Mouse (Mus musculus) lung, adult 2 months (tissue): Measurements from ENCODE around the gene F2. TPM values are rescaled to one million over a fixed set of nuclear protein-coding genes. Genes with fewer than 3 reads are reported as not detected.
"Not testable (repeated sequence)": the region's sequence is repeated elsewhere in the genome, so short reads cannot be mapped to it uniquely, and the experiment has no call there.

Experiments
- DNase-seq: peaks from one replicate; pipeline ENCODE4 v3.0.0; 2022
- H3K4me1 ChIP-seq: fragments of 200-500 bp; 2 replicates; pipeline ENCODE4 v1.6.1; 2011; ENCODE audit warnings: low read length; ENCODE audit not compliant: control insufficient read depth, insufficient read depth
- H3K4me3 ChIP-seq: fragments of 200-500 bp; replicated peaks from 2 replicates; pipeline ENCODE3; 2011; ENCODE audit warnings: low read depth, mild to moderate bottlenecking, control low read depth, low read length; ENCODE audit errors: extremely low read depth
- CTCF ChIP-seq: fragments of 200-500 bp; IDR thresholded peaks from 2 replicates; pipeline ENCODE4 v1.5.1; 2011; ENCODE audit warnings: mild to moderate bottlenecking, low read length, control low read depth; ENCODE audit not compliant: insufficient read depth
- POLR2A ChIP-seq: fragments of 200-500 bp; IDR thresholded peaks from 2 replicates; pipeline ENCODE4 v1.6.1; 2011; ENCODE audit warnings: low read depth, mild to moderate bottlenecking, control low read depth, low read length, borderline replicate concordance; ENCODE audit errors: extremely low read depth
- WGBS: fragments of 180-500 bp; shearing (Covaris S2); methylation state at CpG from one replicate; pipeline ENCODE4 v1.1.7; 2018; 5-methylcytosine and 5-hydroxymethylcytosine counted together
- polyA plus RNA-seq: library from polyadenylated mRNA; depleted of rRNA; stranded (reverse); fragments of >200 nt; gene quantifications from 2 replicates; pipeline ENCODE4 v1.2.3, GENCODE M21; 2012

The F2 gene
- polyA plus RNA-seq, 1 experiment = 1.2 TPM

GRCm38 (mm10) chr2:91636727-91637338, 619 bp upstream of the F2 start:
- DNase-seq = no peak
- Histone ChIP-seq H3K4me3 (no peak overlapping the region), H3K4me1 (no peaks in the 10 kb centered on the region)
- WGBS = 65% methylated on average over 5 of the region's 5 CpGs
- no peak for TF ChIP-seq CTCF

DNA sequence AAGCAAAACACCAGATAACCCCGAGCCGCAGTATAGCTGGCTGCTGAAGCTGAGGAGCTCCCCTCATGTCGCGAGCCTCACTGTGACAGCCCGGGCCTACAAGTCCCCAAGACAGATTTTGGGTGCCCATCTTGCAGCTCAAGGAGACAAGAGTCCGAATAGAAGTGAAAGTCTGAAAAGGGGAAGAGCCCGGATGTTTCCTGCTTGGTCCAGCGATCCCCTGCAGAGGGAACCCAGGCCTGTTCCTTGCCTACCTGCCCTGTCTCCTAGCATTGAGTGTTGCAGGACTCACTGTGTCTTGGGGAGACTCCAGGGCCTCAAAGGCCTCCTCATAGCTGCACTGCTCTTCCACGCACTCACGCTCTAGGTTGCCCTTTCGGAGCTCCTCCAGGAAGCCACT, 728 bp downstream of the F2 start:
- TF ChIP-seq POLR2A = no peak
- TF ChIP-seq CTCF = no peak
- no peak for DNase-seq
- 75% methylated on average over 11 of the region's 11 CpGs for WGBS
- H3K4me1 ChIP-seq = no peaks in the 10 kb centered on the region
- H3K4me3 ChIP-seq = no peak overlapping the region

DNA sequence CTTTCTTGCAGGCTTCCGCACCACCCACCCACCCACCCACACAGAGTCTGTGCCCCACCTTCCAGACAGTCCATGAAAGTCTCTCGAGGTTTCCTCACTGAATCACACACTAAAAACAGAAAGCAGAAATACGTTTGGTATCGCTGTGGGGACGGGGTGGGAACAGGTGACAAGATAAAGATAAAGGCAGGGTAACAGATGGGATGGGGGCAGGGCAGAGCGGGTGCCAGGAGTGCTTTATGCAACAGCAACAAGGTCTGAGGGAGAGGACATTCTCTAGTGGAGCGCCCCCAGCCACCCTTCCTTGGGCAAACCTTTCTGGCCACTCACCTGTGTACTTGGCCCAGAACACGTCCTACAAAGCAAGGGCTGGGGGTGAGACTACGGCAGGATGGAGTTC, 1.4 kb downstream of the F2 start:
- TF ChIP-seq CTCF (no peak), POLR2A (no peak)
- Histone ChIP-seq H3K4me3 (no peak overlapping the region), H3K4me1 (no peaks in the 10 kb centered on the region)
- DNase-seq = no peak
- WGBS = 79% methylated on average over 9 of the region's 9 CpGs

DNA sequence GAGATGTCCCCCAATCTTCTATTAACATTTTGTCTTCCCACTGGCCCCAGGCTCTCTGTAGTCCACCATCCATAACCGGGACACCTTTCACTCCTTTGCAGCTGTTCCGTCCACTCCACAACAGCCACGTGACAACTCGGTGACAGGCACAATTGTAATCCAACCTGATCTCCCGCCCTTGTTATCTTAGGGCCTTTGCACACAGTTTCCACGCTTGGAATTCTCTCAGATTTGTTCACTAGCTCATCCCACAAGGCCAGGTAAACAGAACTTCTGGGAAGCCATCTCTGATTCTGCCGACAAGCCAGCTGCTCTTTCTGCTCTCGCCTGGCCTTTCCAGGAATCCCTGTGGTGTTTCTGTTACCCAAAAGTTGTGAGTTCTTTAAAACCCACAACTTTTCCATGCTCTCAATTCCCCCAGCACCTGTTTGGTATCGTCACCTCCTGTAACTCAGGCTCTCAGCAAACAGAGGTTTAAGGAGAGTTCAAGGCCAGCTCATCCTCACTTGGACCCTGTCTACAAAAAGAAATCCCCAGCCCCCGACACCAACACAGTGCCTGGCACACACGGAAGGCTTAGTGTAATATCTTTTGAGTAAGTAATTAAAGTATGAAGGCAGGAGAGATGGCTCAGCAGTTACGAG, 2.8 kb downstream of the F2 start:
- TF ChIP-seq CTCF (no peak), POLR2A (no peak)
- H3K4me3 ChIP-seq = no peak overlapping the region
- WGBS = 69% methylated on average over 12 of the region's 12 CpGs
- no peak for DNase-seq
- H3K4me1 ChIP-seq = no peaks in the 10 kb centered on the region

DNA sequence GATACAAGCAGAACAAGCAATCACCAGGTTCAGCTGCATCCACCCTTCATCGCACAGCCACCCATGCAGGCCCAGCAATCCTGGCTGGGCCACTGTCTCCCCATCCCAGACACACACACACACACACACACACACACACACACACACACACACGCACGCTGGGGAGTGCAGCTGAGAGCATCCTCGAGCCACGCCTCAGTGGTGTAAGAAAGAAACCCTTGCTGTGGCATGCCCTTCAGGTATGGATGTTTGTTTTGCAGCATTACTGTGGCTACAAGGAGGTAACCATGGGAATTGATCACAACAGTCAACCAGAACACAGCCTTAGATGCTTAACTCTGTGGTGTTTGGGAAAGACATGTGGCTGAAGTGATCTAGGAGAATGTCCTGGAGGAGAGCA, 3.9 kb downstream of the F2 start:
- Histone ChIP-seq H3K4me1 (no peaks in the 10 kb centered on the region), H3K4me3 (no peak overlapping the region)
- no peak for TF ChIP-seq CTCF
- WGBS = 52% methylated on average over 5 of the region's 5 CpGs
- DNase-seq = no peak

DNA sequence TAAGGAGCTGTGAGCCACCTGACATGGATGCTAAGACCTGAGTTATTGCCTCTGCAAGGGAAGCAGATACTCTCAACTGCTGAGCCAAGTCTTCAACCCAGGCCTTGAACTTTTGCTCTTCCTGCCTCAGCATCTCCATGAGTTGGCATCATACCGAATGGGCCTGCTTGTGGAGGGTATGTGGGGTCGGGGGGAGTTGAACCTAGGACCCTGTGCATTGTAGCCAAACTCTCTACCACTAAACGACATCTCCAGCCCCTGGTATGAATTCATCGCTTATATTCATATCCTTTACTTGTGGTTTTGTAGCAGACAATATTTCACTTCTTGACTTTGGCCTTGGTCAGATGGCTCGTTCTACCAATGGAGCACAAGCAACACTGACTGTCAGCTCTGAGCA, 4.4 kb downstream of the F2 start:
- Histone ChIP-seq H3K4me1 (no peaks in the 10 kb centered on the region), H3K4me3 (no peak overlapping the region)
- WGBS = 77% methylated on average over 5 of the region's 5 CpGs
- DNase-seq = no peak
- TF ChIP-seq POLR2A (no peak), CTCF (no peak)

DNA sequence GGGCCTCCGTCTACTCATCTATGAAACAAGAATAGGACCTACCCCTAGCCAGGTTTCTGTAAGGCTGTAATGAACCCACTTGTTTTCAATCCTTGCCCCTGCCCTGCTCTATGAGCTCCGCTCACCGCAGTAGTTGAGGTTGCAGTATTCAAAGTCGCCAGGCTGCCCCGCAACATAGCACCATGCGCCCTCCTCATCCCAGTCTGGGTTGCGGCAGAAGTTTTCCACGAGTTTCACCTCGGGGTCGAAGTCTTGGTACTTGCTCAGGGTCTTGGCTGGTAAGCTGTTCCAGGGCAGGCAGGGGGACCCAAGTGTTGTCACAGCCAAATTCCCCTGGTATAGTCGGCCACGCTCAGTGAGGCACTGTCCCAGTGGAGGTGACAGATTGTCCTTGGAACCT, 5.8 kb downstream of the F2 start:
- Histone ChIP-seq H3K4me3 (no peak overlapping the region), H3K4me1 (no peaks in the 10 kb centered on the region)
- no peak for DNase-seq
- TF ChIP-seq CTCF (no peak), POLR2A (no peak)
- WGBS = 88% methylated on average over 12 of the region's 12 CpGs

GRCm38 (mm10) chr2:91629682-91630081, 6.5 kb downstream of the F2 start:
- 79% methylated on average over 18 of the region's 18 CpGs for WGBS

DNA sequence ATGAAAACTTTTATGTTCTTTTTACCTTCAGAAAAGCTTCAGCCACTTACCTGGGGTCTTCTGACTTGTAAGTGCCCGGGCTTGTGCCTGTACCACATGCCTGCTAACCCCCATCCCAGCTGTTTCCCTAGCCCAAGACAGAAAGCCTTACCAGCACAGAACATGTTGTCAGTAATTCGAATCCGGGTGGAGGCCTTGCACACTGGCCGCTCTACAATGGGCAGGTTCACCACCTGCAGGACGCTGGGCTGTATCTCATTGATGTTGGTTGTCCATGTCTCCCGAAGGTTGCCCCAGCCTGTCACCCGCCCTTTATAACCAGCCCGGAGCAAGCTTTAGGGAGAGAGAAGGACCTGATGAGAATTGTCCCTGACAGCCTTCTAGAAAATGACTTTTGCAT, 8.0 kb downstream of the F2 start:
- 89% methylated on average over 8 of the region's 8 CpGs for WGBS
- no peak overlapping the region for H3K4me3 ChIP-seq

More at GRCm38 (mm10) chr2:91629682-91630081, 6.5 kb downstream of the F2 start:
- H3K4me1 ChIP-seq = no peaks in the 10 kb centered on the region
- H3K4me3 ChIP-seq = no peak overlapping the region
- TF ChIP-seq CTCF (no peak), POLR2A (no peak)
- DNase-seq = no peak

GRCm38 (mm10) chr2:91627486-91627885, 8.7 kb downstream of the F2 start:
- 71% methylated on average over 5 of the region's 5 CpGs for WGBS
- no peaks in the 10 kb centered on the region for H3K4me1 ChIP-seq
- DNase-seq = no peak
- no peak overlapping the region for H3K4me3 ChIP-seq
- TF ChIP-seq POLR2A (no peak), CTCF (no peak)

More for the DNA sequence above, 8.0 kb downstream of the F2 start:
- TF ChIP-seq POLR2A (no peak), CTCF (no peak)
- no peaks in the 10 kb centered on the region for H3K4me1 ChIP-seq
- no peak for DNase-seq

DNA sequence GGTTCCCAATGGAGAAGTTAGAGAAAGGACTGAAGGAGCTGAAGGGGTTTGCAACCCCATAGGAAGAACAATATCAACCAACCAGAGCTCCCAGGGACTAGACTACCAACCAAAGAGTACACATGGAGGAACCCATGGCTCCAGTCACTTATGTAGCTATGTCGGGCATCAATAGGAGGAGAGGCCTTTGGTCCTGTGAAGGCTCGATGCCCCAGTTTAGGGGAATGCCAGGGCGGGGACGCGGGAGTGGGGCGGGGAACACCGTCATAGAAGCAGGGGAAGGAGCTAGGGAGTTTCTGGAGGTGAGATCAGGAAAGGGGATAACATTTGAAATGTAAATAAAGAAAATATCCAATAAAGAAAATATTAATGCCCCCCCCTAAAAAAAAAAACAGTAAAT, 12.8 kb downstream of the F2 start:
- not testable (repeated sequence) for H3K4me3 ChIP-seq, H3K4me1 ChIP-seq, DNase-seq
- WGBS = 90% methylated on average over 7 of the region's 7 CpGs
